Mouse (Mus musculus) heart, embryonic 12.5 days (tissue): Measurements from ENCODE around the gene Suz12. TPM values are rescaled to one million over a fixed set of nuclear protein-coding genes. Genes with fewer than 3 reads are reported as not detected.
"Not testable (repeated sequence)": the region's sequence is repeated elsewhere in the genome, so short reads cannot be mapped to it uniquely, and the experiment has no call there.

Experiments used
- ATAC-seq: fragments of 200-750 bp; cut with Nextera tagmentation; 2 replicates; pipeline ENCODE4 v1.8.0; 2017; ENCODE audit warnings: moderate TSS enrichment, moderate library complexity; ENCODE audit not compliant: insufficient number of reproducible peaks, low FRiP score
- H3K27ac ChIP-seq: fragments of 300-500 bp; sonication (generic); 2 replicates; pipeline ENCODE4 v1.5.1; 2016; ENCODE audit warnings: mild to moderate bottlenecking, moderate library complexity; ENCODE audit not compliant: poor library complexity, severe bottlenecking
- H3K27me3 ChIP-seq: fragments of 300-500 bp; sonication (generic); replicated peaks from 2 replicates; pipeline ENCODE4 v1.6.1; 2016; ENCODE audit warnings: mild to moderate bottlenecking, moderate library complexity
- H3K36me3 ChIP-seq: fragments of 300-500 bp; sonication (generic); 2 replicates; pipeline ENCODE4 v1.6.1; 2016; ENCODE audit warnings: mild to moderate bottlenecking, moderate library complexity
- H3K4me1 ChIP-seq: fragments of 300-500 bp; sonication (generic); replicated peaks from 2 replicates; pipeline ENCODE4 v1.6.1; 2016; ENCODE audit warnings: mild to moderate bottlenecking
- H3K4me2 ChIP-seq: fragments of 300-500 bp; sonication (generic); 2 replicates; pipeline ENCODE4 v1.6.1; 2016; ENCODE audit warnings: mild to moderate bottlenecking, moderate library complexity
- H3K4me3 ChIP-seq: fragments of 300-500 bp; sonication (generic); 2 replicates; pipeline ENCODE4 v1.5.1; 2016; ENCODE audit warnings: mild to moderate bottlenecking
- H3K9ac ChIP-seq: fragments of 300-500 bp; sonication (generic); 2 replicates; pipeline ENCODE4 v1.6.1; 2016; ENCODE audit warnings: mild to moderate bottlenecking, moderate library complexity
- H3K9me3 ChIP-seq: fragments of 300-500 bp; sonication (generic); replicated peaks from 2 replicates; pipeline ENCODE4 v1.6.1; 2016; ENCODE audit warnings: mild to moderate bottlenecking, moderate library complexity
- WGBS: fragments of 180-500 bp; shearing (Covaris S2); methylation state at CpG from one replicate; pipeline ENCODE4 v1.1.7; 2016; 5-methylcytosine and 5-hydroxymethylcytosine counted together
- polyA plus RNA-seq: library from polyadenylated mRNA; unstranded; fragments of >200 nt; fragmentation: Nextera tagmentation; extraction: Ambion mirVana; gene quantifications from 2 replicates; pipeline ENCODE4 v1.2.1, GENCODE M21; 2016

Gene Suz12
- polyA plus RNA-seq, 1 experiment from 2014 or later: 25.4 TPM

GRCm38 (mm10) chr11:79992035-79992591 lies 793 bp upstream of the Suz12 start:
- WGBS: 24% methylated on average over 21 of the region's 21 CpGs
- H3K4me2 ChIP-seq: peak overlapping the region; percentile 84
- H3K4me3 ChIP-seq: peak overlapping the region; percentile 83
- peak overlapping the region; percentile 73 for H3K9ac ChIP-seq
- no peaks in the 10 kb centered on the region for H3K27me3 ChIP-seq
- H3K27ac ChIP-seq: peak overlapping the region; percentile 100
- H3K4me1 ChIP-seq: 0 out of 2 replicates have a peak, but pooled peaks cover 2% of the 10 kb centered on the region
- ATAC-seq: peak; percentile 22; the same call in 1 of the 2 replicates
- peaks cover 5% of the 10 kb centered on the region; the same call in 1 of the 2 replicates for H3K36me3 ChIP-seq
- no peaks in the 10 kb centered on the region for H3K9me3 ChIP-seq

- H3K36me3 ChIP-seq: peaks cover 8% of the 10 kb centered on the region
- ATAC-seq: peak; percentile 7; the same call in 1 of the 2 replicates
- H3K4me1 ChIP-seq: 0 out of 2 replicates have a peak, but pooled peaks cover 2% of the 10 kb centered on the region
- no peaks in the 10 kb centered on the region for H3K27me3 ChIP-seq
- peak overlapping the region; percentile 83 for H3K4me3 ChIP-seq
- H3K27ac ChIP-seq: peak overlapping the region; percentile 100
- peak overlapping the region; percentile 91 for H3K9ac ChIP-seq
- peak overlapping the region; percentile 64 for H3K4me2 ChIP-seq
- WGBS: under 1% methylated on average over 74 of the region's 74 CpGs
- no peaks in the 10 kb centered on the region for H3K9me3 ChIP-seq
Observed at GRCm38 (mm10) chr11:79993356-79994270, 707 bp downstream of the Suz12 start.

- ATAC-seq: no peak
- Histone ChIP-seq H3K9ac (peak overlapping the region; percentile 91), H3K4me2 (peak overlapping the region; percentile 64), H3K27me3 (no peaks in the 10 kb centered on the region), H3K4me1 (0 out of 2 replicates have a peak, but pooled peaks cover 2% of the 10 kb centered on the region), H3K27ac (no peak overlapping the region), H3K36me3 (peaks cover 10% of the 10 kb centered on the region), H3K4me3 (peak overlapping the region; percentile 83), H3K9me3 (no peaks in the 10 kb centered on the region)
- WGBS: 4% methylated on average over 7 of the region's 7 CpGs
Observed at GRCm38 (mm10) chr11:79994271-79994988, 1.5 kb downstream of the Suz12 start.

GRCm38 (mm10) chr11:80016533-80016932 lies 23.6 kb downstream of the Suz12 start:
- H3K27ac ChIP-seq, H3K4me3 ChIP-seq, H3K4me1 ChIP-seq, H3K4me2 ChIP-seq, H3K9ac ChIP-seq, H3K9me3 ChIP-seq, ATAC-seq, H3K27me3 ChIP-seq: not testable (repeated sequence)
- peaks cover 64% of the 10 kb centered on the region for H3K36me3 ChIP-seq
- 91% methylated on average over 5 of the region's 5 CpGs for WGBS

- no peaks in the 10 kb centered on the region for H3K9me3 ChIP-seq
- H3K4me2 ChIP-seq: no peak overlapping the region
- no peak overlapping the region for H3K27ac ChIP-seq
- H3K4me1 ChIP-seq: no peaks in the 10 kb centered on the region
- 97% methylated on average over 1 of the region's 1 CpGs for WGBS
- no peak overlapping the region for H3K4me3 ChIP-seq
- no peak overlapping the region for H3K9ac ChIP-seq
- peaks cover 66% of the 10 kb centered on the region for H3K36me3 ChIP-seq
- H3K27me3 ChIP-seq: no peaks in the 10 kb centered on the region
- ATAC-seq: no peak
Observed at GRCm38 (mm10) chr11:80019792-80020191, 26.9 kb downstream of the Suz12 start.

- ATAC-seq: no peak
- no peak overlapping the region for H3K9ac ChIP-seq
- no peaks in the 10 kb centered on the region for H3K9me3 ChIP-seq
- no peaks in the 10 kb centered on the region for H3K4me1 ChIP-seq
- no peak overlapping the region for H3K4me2 ChIP-seq
- 83% methylated on average over 4 of the region's 4 CpGs for WGBS
- H3K27ac ChIP-seq: no peak overlapping the region
- H3K27me3 ChIP-seq: no peaks in the 10 kb centered on the region
- H3K36me3 ChIP-seq: peaks cover 69% of the 10 kb centered on the region
- no peak overlapping the region for H3K4me3 ChIP-seq
Observed at GRCm38 (mm10) chr11:80021306-80021705, 28.4 kb downstream of the Suz12 start.

GRCm38 (mm10) chr11:80037495-80037894 lies 44.6 kb downstream of the Suz12 start:
- Histone ChIP-seq H3K4me1 (no peaks in the 10 kb centered on the region), H3K27ac (no peak overlapping the region), H3K36me3 (peaks cover 28% of the 10 kb centered on the region), H3K9me3 (no peaks in the 10 kb centered on the region), H3K4me3 (no peak overlapping the region), H3K9ac (no peak overlapping the region), H3K4me2 (no peak overlapping the region), H3K27me3 (no peaks in the 10 kb centered on the region)
- ATAC-seq: no peak
- 64% methylated on average over 8 of the region's 8 CpGs for WGBS

- H3K4me2 ChIP-seq: no peak overlapping the region
- no peak overlapping the region for H3K9ac ChIP-seq
- no peak for ATAC-seq
- 0 out of 2 replicates have a peak, but pooled peaks cover 3% of the 10 kb centered on the region for H3K4me1 ChIP-seq
- H3K27me3 ChIP-seq: no peaks in the 10 kb centered on the region
- no peak overlapping the region for H3K4me3 ChIP-seq
- no peak overlapping the region for H3K27ac ChIP-seq
- WGBS: 56% methylated on average over 10 of the region's 10 CpGs
- H3K36me3 ChIP-seq: peaks cover 17% of the 10 kb centered on the region
- no peaks in the 10 kb centered on the region for H3K9me3 ChIP-seq
Observed at GRCm38 (mm10) chr11:80042615-80043418, 49.9 kb downstream of the Suz12 start.

- ATAC-seq: no peak
- Histone ChIP-seq H3K9me3 (no peaks in the 10 kb centered on the region), H3K4me2 (no peak overlapping the region), H3K4me3 (no peak overlapping the region), H3K4me1 (0 out of 2 replicates have a peak, but pooled peaks cover 3% of the 10 kb centered on the region), H3K27ac (no peak overlapping the region), H3K27me3 (no peaks in the 10 kb centered on the region), H3K9ac (no peak overlapping the region), H3K36me3 (peaks cover 22% of the 10 kb centered on the region)
- 85% methylated on average over 8 of the region's 8 CpGs for WGBS
Observed at GRCm38 (mm10) chr11:80043419-80043817, 50.5 kb downstream of the Suz12 start.

- peaks cover 26% of the 10 kb centered on the region for H3K4me1 ChIP-seq
- no peak overlapping the region for H3K9ac ChIP-seq
- H3K27me3 ChIP-seq: no peaks in the 10 kb centered on the region
- H3K4me3 ChIP-seq: no peak overlapping the region
- ATAC-seq: no peak; the same call in 1 of the 2 replicates
- WGBS: 65% methylated on average over 7 of the region's 7 CpGs
- H3K4me2 ChIP-seq: no peak overlapping the region
- peaks cover 34% of the 10 kb centered on the region for H3K36me3 ChIP-seq
- no peak overlapping the region; the same call in 1 of the 2 replicates for H3K27ac ChIP-seq
- no peaks in the 10 kb centered on the region for H3K9me3 ChIP-seq
Observed at GRCm38 (mm10) chr11:80046856-80047255, 54.0 kb downstream of the Suz12 start.
